Mouse (Mus musculus): ENCODE data around the gene Ablim2. TPM values are rescaled to one million over a fixed set of nuclear protein-coding genes. Genes with fewer than 3 reads are reported as not detected.

Ablim2 gene
- polyA plus RNA-seq, 1 experiment from 2014 or later = 1.8 TPM

- H3K9me3 ChIP-seq = no peaks in the 10 kb centered on the region
- no peak overlapping the region for H3K27ac ChIP-seq
- peaks cover 24% of the 10 kb centered on the region for H3K36me3 ChIP-seq
- no peak for ATAC-seq (ENCODE audit: low FRiP score, low read depth)
- no peak overlapping the region for H3K9ac ChIP-seq
- H3K27me3 ChIP-seq = no peaks in the 10 kb centered on the region
- H3K4me1 ChIP-seq = peaks cover 47% of the 10 kb centered on the region
- H3K4me2 ChIP-seq (replicated peaks) = no peak overlapping the region
- WGBS = 62% methylated on average over 12 of the region's 12 CpGs
- H3K4me3 ChIP-seq = no peak overlapping the region
Measured at GRCm38 (mm10) chr5:35915629-35916300, 158.1 kb downstream of the Ablim2 start.

- Histone ChIP-seq H3K9ac (no peak overlapping the region), H3K4me2 (replicated peaks) (no peak overlapping the region), H3K27ac (no peak overlapping the region), H3K9me3 (no peaks in the 10 kb centered on the region), H3K36me3 (peaks cover 15% of the 10 kb centered on the region), H3K27me3 (no peaks in the 10 kb centered on the region), H3K4me3 (no peak overlapping the region), H3K4me1 (peaks cover 56% of the 10 kb centered on the region)
- 74% methylated on average over 5 of the region's 5 CpGs for WGBS
- no peak for ATAC-seq (ENCODE audit: low FRiP score, low read depth)
Measured at GRCm38 (mm10) chr5:35916666-35917065, 159.0 kb downstream of the Ablim2 start.

GRCm38 (mm10) chr5:35918387-35918786 lies 160.7 kb downstream of the Ablim2 start:
- Histone ChIP-seq H3K27me3 (no peaks in the 10 kb centered on the region), H3K27ac (no peak overlapping the region), H3K9me3 (no peaks in the 10 kb centered on the region), H3K9ac (peak overlapping the region; percentile 40; the same call in 1 of the 2 replicates), H3K36me3 (peaks cover 6% of the 10 kb centered on the region; the same call in 1 of the 2 replicates), H3K4me1 (peaks cover 73% of the 10 kb centered on the region), H3K4me3 (no peak overlapping the region), H3K4me2 (replicated peaks) (peak overlapping the region; percentile 7; the same call in 1 of the 2 replicates)
- no peak for ATAC-seq (ENCODE audit: low FRiP score, low read depth)
- 17% methylated on average over 8 of the region's 8 CpGs for WGBS

- no peaks in the 10 kb centered on the region for H3K27me3 ChIP-seq
- H3K4me2 ChIP-seq (replicated peaks) = no peak overlapping the region
Measured at GRCm38 (mm10) chr5:35920076-35920475, 162.4 kb downstream of the Ablim2 start.

GRCm38 (mm10) chr5:35920557-35920956 lies 162.9 kb downstream of the Ablim2 start:
- Histone ChIP-seq H3K4me3 (no peak overlapping the region), H3K36me3 (peaks cover 6% of the 10 kb centered on the region; the same call in 1 of the 2 replicates), H3K9me3 (no peaks in the 10 kb centered on the region), H3K4me2 (replicated peaks) (no peak overlapping the region), H3K27ac (peak overlapping the region; percentile 87), H3K9ac (0 out of 2 replicates have a peak overlapping the region, but pooled peaks have one; percentile 55), H3K4me1 (peaks cover 85% of the 10 kb centered on the region), H3K27me3 (no peaks in the 10 kb centered on the region)
- ATAC-seq (ENCODE audit: low FRiP score, low read depth) = no peak

More at GRCm38 (mm10) chr5:35920076-35920475, 162.4 kb downstream of the Ablim2 start:
- Histone ChIP-seq H3K36me3 (peaks cover 6% of the 10 kb centered on the region; the same call in 1 of the 2 replicates), H3K9me3 (no peaks in the 10 kb centered on the region), H3K4me3 (no peak overlapping the region), H3K27ac (no peak overlapping the region), H3K4me1 (peaks cover 85% of the 10 kb centered on the region), H3K9ac (no peak overlapping the region)
- ATAC-seq (ENCODE audit: low FRiP score, low read depth) = no peak
- WGBS = 75% methylated on average over 4 of the region's 4 CpGs

DNA sequence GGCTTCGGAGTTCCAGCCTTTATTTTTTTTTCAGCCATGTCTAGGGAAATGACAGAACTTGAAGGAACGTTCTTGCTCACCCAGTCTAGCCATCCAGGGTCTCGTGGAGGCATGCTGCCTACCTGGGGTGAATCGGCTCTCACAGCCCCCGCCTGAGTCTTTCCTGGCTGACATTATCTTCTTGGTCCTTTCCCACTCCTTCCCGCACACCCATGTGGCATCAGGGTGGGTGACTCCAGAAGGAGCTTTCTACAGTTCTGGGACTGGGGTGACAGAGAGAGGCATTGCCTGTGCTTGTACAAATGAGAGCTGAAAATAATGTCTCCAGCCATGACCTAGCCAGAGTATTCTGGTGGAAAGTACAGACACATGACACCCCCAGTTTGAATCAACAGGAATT lies 163.5 kb downstream of the Ablim2 start:
- H3K9ac ChIP-seq = peak overlapping the region; percentile 55
- H3K9me3 ChIP-seq = no peaks in the 10 kb centered on the region
- peak overlapping the region; percentile 87 for H3K27ac ChIP-seq
- H3K36me3 ChIP-seq = peaks cover 6% of the 10 kb centered on the region; the same call in 1 of the 2 replicates
- peaks cover 86% of the 10 kb centered on the region for H3K4me1 ChIP-seq
- no peak overlapping the region for H3K4me3 ChIP-seq
- peak overlapping the region; percentile 41 for H3K4me2 ChIP-seq (replicated peaks)
- 77% methylated on average over 6 of the region's 6 CpGs for WGBS
- no peaks in the 10 kb centered on the region for H3K27me3 ChIP-seq
- no peak for ATAC-seq (ENCODE audit: low FRiP score, low read depth)

- ATAC-seq (ENCODE audit: low FRiP score, low read depth) = peak; percentile 87
- Histone ChIP-seq H3K27ac (peak overlapping the region; percentile 87), H3K4me3 (no peak overlapping the region)
Measured at GRCm38 (mm10) chr5:35921595-35922254, 164.0 kb downstream of the Ablim2 start.

GRCm38 (mm10) chr5:35923448-35923847 lies 165.8 kb downstream of the Ablim2 start:
- WGBS = 88% methylated on average over 6 of the region's 6 CpGs
- Histone ChIP-seq H3K4me3 (no peak overlapping the region), H3K9ac (no peak overlapping the region), H3K27me3 (no peaks in the 10 kb centered on the region), H3K4me1 (peaks cover 91% of the 10 kb centered on the region), H3K36me3 (0 out of 2 replicates have a peak, but pooled peaks cover 3% of the 10 kb centered on the region), H3K4me2 (replicated peaks) (no peak overlapping the region), H3K9me3 (no peaks in the 10 kb centered on the region), H3K27ac (no peak overlapping the region)
- no peak for ATAC-seq (ENCODE audit: low FRiP score, low read depth)

More at GRCm38 (mm10) chr5:35921595-35922254, 164.0 kb downstream of the Ablim2 start:
- Histone ChIP-seq H3K36me3 (peaks cover 6% of the 10 kb centered on the region; the same call in 1 of the 2 replicates), H3K4me1 (peaks cover 92% of the 10 kb centered on the region), H3K27me3 (no peaks in the 10 kb centered on the region), H3K4me2 (replicated peaks) (peak overlapping the region; percentile 41), H3K9me3 (no peaks in the 10 kb centered on the region), H3K9ac (peak overlapping the region; percentile 55)
- WGBS = 42% methylated on average over 10 of the region's 10 CpGs

DNA sequence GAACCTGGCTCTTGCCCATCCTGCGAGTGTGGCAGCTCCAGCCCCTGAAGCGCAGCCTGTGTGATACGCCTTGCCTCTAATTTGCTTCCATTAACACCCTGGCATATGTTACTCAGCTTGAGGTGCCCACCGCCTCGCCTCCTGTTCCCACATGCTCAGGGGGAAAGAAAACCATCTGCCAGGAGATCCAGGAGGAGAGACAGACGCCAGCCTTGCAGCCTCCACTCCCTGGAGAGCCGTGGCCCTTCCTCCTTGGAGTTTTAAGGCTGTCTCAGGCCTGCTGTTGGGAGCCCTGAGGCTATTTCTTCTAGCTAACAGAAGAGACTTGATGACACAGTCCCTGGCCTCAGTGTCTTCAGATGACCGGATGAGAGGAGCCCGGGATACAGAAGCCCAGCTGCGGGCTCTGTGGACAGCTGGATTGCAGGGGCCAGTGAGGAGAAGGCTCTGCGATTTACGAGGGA lies 167.5 kb downstream of the Ablim2 start:
- no peaks in the 10 kb centered on the region for H3K27me3 ChIP-seq
- H3K9me3 ChIP-seq = no peaks in the 10 kb centered on the region
- H3K4me1 ChIP-seq = peaks cover 76% of the 10 kb centered on the region
- H3K4me2 ChIP-seq (replicated peaks) = 0 out of 2 replicates have a peak overlapping the region, but pooled peaks have one; percentile 14
- H3K27ac ChIP-seq = peak overlapping the region; percentile 70
- ATAC-seq (ENCODE audit: low FRiP score, low read depth) = no peak
- 0 out of 2 replicates have a peak, but pooled peaks cover 3% of the 10 kb centered on the region for H3K36me3 ChIP-seq
- peak overlapping the region; percentile 54 for H3K9ac ChIP-seq
- no peak overlapping the region for H3K4me3 ChIP-seq
- 16% methylated on average over 12 of the region's 12 CpGs for WGBS

- H3K4me3 ChIP-seq = no peak overlapping the region
- no peak overlapping the region for H3K27ac ChIP-seq
- H3K4me2 ChIP-seq (replicated peaks) = no peak overlapping the region
- H3K4me1 ChIP-seq = peaks cover 65% of the 10 kb centered on the region
- H3K9me3 ChIP-seq = no peaks in the 10 kb centered on the region
- H3K9ac ChIP-seq = no peak overlapping the region
- no peak for ATAC-seq (ENCODE audit: low FRiP score, low read depth)
- WGBS = 87% methylated on average over 8 of the region's 8 CpGs
- no peaks in the 10 kb centered on the region for H3K27me3 ChIP-seq
- H3K36me3 ChIP-seq = 0 out of 2 replicates have a peak, but pooled peaks cover 3% of the 10 kb centered on the region
Measured at GRCm38 (mm10) chr5:35926511-35926910, 168.8 kb downstream of the Ablim2 start.

DNA sequence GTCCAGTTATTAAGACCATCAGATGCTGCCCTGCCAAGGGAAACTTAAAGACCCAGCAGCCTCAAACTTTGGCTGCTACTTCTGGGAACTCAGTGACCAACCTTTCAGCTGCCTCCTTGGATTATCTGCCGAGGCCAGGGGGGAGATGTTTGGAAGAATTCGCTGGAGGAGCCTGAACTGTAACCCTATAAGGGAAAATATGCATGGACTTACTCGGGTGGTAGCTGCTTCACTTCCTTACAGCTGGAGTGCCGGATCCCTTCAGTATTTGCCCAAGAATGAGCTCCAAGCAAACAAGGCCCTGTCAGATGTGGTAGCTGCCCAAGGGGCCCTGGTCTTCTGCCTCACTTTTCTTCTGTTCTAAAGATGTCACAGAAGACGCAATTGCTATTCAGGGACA lies 173.6 kb downstream of the Ablim2 start:
- no peak for ATAC-seq (ENCODE audit: low FRiP score, low read depth)
- Histone ChIP-seq H3K36me3 (peaks cover 5% of the 10 kb centered on the region), H3K4me3 (no peak overlapping the region), H3K27ac (no peak overlapping the region), H3K9me3 (no peaks in the 10 kb centered on the region), H3K27me3 (no peaks in the 10 kb centered on the region), H3K4me1 (peaks cover 31% of the 10 kb centered on the region), H3K4me2 (replicated peaks) (no peak overlapping the region), H3K9ac (no peak overlapping the region)
- WGBS = 70% methylated on average over 5 of the region's 5 CpGs

GRCm38 (mm10) chr5:35933059-35933458 lies 175.4 kb downstream of the Ablim2 start:
- Histone ChIP-seq H3K27me3 (no peaks in the 10 kb centered on the region), H3K9me3 (no peaks in the 10 kb centered on the region), H3K27ac (no peak overlapping the region), H3K36me3 (peaks cover 12% of the 10 kb centered on the region), H3K4me3 (no peak overlapping the region), H3K4me1 (peaks cover 19% of the 10 kb centered on the region; the same call in 1 of the 2 replicates), H3K4me2 (replicated peaks) (no peak overlapping the region), H3K9ac (no peak overlapping the region)
- 86% methylated on average over 10 of the region's 10 CpGs for WGBS
- no peak for ATAC-seq (ENCODE audit: low FRiP score, low read depth)

All from limb, embryonic 13.5 days (tissue).